Mouse (Mus musculus) kidney, embryonic 16.5 days (tissue): ENCODE measurements around the gene Usp20. TPM values are rescaled to one million over a fixed set of nuclear protein-coding genes. Genes with fewer than 3 reads are reported as not detected.

Experiments used
- ATAC-seq: fragments of 200-750 bp; cut with Nextera tagmentation; 2 replicates; pipeline ENCODE4 v1.8.0; 2017; ENCODE audit warnings: moderate TSS enrichment; ENCODE audit not compliant: low FRiP score, low TSS enrichment
- H3K27ac ChIP-seq: fragments of 300-500 bp; sonication (generic); 2 replicates; pipeline ENCODE4 v1.5.1; 2014; ENCODE audit warnings: low read length
- H3K27me3 ChIP-seq: fragments of 300-500 bp; sonication (generic); 2 replicates; pipeline ENCODE4 v1.6.1; 2014; ENCODE audit warnings: low read length, control low read depth, mixed read lengths; ENCODE audit not compliant: insufficient read depth
- H3K36me3 ChIP-seq: fragments of 300-500 bp; sonication (generic); 2 replicates; pipeline ENCODE4 v1.6.1; 2014; ENCODE audit warnings: low read length, control low read depth, mixed read lengths; ENCODE audit not compliant: insufficient read depth
- H3K4me1 ChIP-seq: fragments of 300-500 bp; sonication (generic); 2 replicates; pipeline ENCODE4 v1.6.1; 2014; ENCODE audit warnings: low read length, control low read depth, mixed read lengths; ENCODE audit not compliant: insufficient read depth
- H3K4me2 ChIP-seq: fragments of 300-500 bp; sonication (generic); replicated peaks from 2 replicates; pipeline ENCODE4 v1.6.1; 2014; ENCODE audit warnings: low read depth, low read length
- H3K4me3 ChIP-seq: fragments of 300-500 bp; sonication (generic); 2 replicates; pipeline ENCODE4 v1.5.1; 2014; ENCODE audit warnings: mild to moderate bottlenecking, low read length
- H3K9ac ChIP-seq: fragments of 300-500 bp; sonication (generic); replicated peaks from 2 replicates; pipeline ENCODE4 v1.6.1; 2014; ENCODE audit warnings: low read length
- H3K9me3 ChIP-seq: fragments of 300-500 bp; sonication (generic); 2 replicates; pipeline ENCODE4 v1.6.1; 2016; ENCODE audit warnings: low read length, control low read depth
- WGBS: fragments of 180-500 bp; shearing (Covaris S2); extraction: QIAGEN DNeasy Blood & Tissue Kit; methylation state at CpG from one replicate; pipeline ENCODE4 v1.1.7; 2014; 5-methylcytosine and 5-hydroxymethylcytosine counted together
- polyA plus RNA-seq: library from polyadenylated mRNA; unstranded; fragments of >200 nt; fragmentation: Nextera tagmentation; extraction: Ambion mirVana; gene quantifications from 2 replicates; pipeline ENCODE4 v1.2.1, GENCODE M21; 2015

Usp20 gene
- polyA plus RNA-seq, 1 experiment from 2014 or later, result 22.6 TPM

DNA sequence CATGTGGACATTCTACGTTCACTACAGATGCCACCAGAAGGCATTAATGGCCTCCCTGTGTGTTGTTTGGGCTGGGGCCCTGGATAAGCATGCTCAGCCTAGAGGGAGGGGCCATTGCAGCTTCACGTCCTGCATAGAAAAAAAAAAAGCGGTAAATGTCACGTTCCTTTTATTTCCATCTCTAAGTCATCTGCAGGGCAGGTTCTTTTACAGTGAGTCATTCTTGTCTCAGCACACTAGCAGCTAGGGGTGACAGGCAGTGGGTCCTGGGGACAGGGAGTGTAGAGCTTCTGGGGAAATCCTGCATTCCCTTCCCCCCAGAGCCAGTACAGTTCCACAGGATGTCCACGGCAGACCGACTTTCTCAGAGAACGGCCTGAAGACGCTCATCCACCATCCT, 44.6 kb downstream of the Usp20 start:
- no peak for ATAC-seq
- Histone ChIP-seq H3K4me3 (no peak overlapping the region), H3K27me3 (no peaks in the 10 kb centered on the region), H3K4me2 (no peak overlapping the region), H3K9ac (no peak overlapping the region), H3K27ac (peak overlapping the region; percentile 13; the same call in 1 of the 2 replicates), H3K9me3 (no peaks in the 10 kb centered on the region), H3K4me1 (peaks cover 9% of the 10 kb centered on the region), H3K36me3 (no peaks in the 10 kb centered on the region)
- 44% methylated on average over 8 of the region's 8 CpGs for WGBS

- Histone ChIP-seq H3K36me3 (peaks cover 26% of the 10 kb centered on the region), H3K9me3 (no peaks in the 10 kb centered on the region), H3K27ac (peak overlapping the region; percentile 26; the same call in 1 of the 2 replicates), H3K4me2 (no peak overlapping the region), H3K9ac (no peak overlapping the region), H3K27me3 (no peaks in the 10 kb centered on the region), H3K4me3 (no peak overlapping the region), H3K4me1 (no peaks in the 10 kb centered on the region)
- 87% methylated on average over 7 of the region's 7 CpGs for WGBS
- ATAC-seq, result 0 out of 2 replicates have a peak, but pooled peaks have one; percentile 28
Measured at GRCm38 (mm10) chr2:31031972-31032371, 49.9 kb downstream of the Usp20 start.

GRCm38 (mm10) chr2:31036811-31037210, 54.7 kb downstream of the Usp20 start:
- Histone ChIP-seq H3K9ac (no peak overlapping the region), H3K9me3 (no peaks in the 10 kb centered on the region), H3K4me2 (no peak overlapping the region), H3K27me3 (no peaks in the 10 kb centered on the region), H3K4me3 (no peak overlapping the region), H3K27ac (no peak overlapping the region), H3K4me1 (no peaks in the 10 kb centered on the region), H3K36me3 (peaks cover 41% of the 10 kb centered on the region)
- no peak for ATAC-seq
- 85% methylated on average over 6 of the region's 6 CpGs for WGBS

GRCm38 (mm10) chr2:31040043-31040442, 58.0 kb downstream of the Usp20 start:
- no peak overlapping the region for H3K27ac ChIP-seq
- 98% methylated on average over 3 of the region's 3 CpGs for WGBS
- H3K4me3 ChIP-seq, result no peak overlapping the region
- H3K4me2 ChIP-seq, result no peak overlapping the region
- no peaks in the 10 kb centered on the region for H3K9me3 ChIP-seq
- H3K4me1 ChIP-seq, result no peaks in the 10 kb centered on the region
- peaks cover 30% of the 10 kb centered on the region for H3K36me3 ChIP-seq
- no peak overlapping the region for H3K9ac ChIP-seq
- H3K27me3 ChIP-seq, result no peaks in the 10 kb centered on the region
- ATAC-seq, result no peak

DNA sequence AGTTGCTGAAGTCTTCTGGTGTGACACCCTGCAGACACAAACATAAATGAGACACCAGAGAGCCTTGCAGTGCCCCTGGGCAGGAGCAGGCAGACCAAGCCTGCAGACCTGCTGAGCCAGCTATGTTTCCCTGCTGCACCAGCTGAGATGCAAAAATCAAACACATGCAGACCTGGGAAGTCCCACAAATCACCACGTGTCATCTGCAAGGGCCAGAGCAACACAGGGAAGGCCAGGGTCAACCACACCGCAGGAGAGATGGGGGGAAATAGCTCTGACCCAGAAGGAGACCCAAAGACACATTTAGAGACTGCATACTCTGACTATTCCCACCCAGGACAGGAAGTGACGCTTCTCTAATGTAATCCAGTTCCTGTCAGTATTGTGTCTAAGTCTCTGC, 58.4 kb downstream of the Usp20 start:
- no peak overlapping the region for H3K9ac ChIP-seq
- peaks cover 27% of the 10 kb centered on the region for H3K36me3 ChIP-seq
- no peak overlapping the region for H3K27ac ChIP-seq
- no peaks in the 10 kb centered on the region for H3K9me3 ChIP-seq
- 75% methylated on average over 3 of the region's 3 CpGs for WGBS
- no peak overlapping the region for H3K4me2 ChIP-seq
- H3K27me3 ChIP-seq, result no peaks in the 10 kb centered on the region
- no peak overlapping the region for H3K4me3 ChIP-seq
- H3K4me1 ChIP-seq, result no peaks in the 10 kb centered on the region
- no peak for ATAC-seq

DNA sequence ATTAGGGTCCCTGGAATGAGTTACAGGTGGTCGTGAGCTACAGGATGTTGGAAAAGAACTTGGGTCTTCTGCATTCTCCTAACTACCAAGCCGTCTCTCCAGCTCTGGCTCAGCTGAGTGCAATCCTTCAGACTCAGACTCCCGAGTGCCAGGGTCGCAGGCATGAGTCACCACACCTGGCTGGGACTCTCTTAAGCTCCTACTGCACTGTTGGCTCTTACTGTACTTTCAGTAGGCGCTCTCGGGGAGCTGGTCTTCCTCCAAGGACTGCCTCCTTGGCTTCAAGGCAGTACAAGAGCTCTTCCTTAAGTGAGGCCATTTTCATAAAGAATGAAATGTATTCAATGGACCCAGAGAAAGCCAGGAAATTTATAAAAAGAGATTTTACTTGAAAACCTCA, 59.3 kb downstream of the Usp20 start:
- H3K27me3 ChIP-seq, result no peaks in the 10 kb centered on the region
- no peak overlapping the region for H3K27ac ChIP-seq
- no peaks in the 10 kb centered on the region for H3K4me1 ChIP-seq
- no peak for ATAC-seq
- peaks cover 26% of the 10 kb centered on the region for H3K36me3 ChIP-seq
- H3K4me3 ChIP-seq, result no peak overlapping the region
- H3K4me2 ChIP-seq, result no peak overlapping the region
- 76% methylated on average over 6 of the region's 6 CpGs for WGBS
- H3K9ac ChIP-seq, result no peak overlapping the region
- H3K9me3 ChIP-seq, result no peaks in the 10 kb centered on the region

- Histone ChIP-seq H3K27me3 (no peaks in the 10 kb centered on the region), H3K36me3 (peaks cover 19% of the 10 kb centered on the region), H3K27ac (no peak overlapping the region), H3K4me3 (no peak overlapping the region), H3K4me1 (no peaks in the 10 kb centered on the region), H3K9ac (no peak overlapping the region), H3K4me2 (no peak overlapping the region), H3K9me3 (no peaks in the 10 kb centered on the region)
- no peak for ATAC-seq
- 90% methylated on average over 6 of the region's 6 CpGs for WGBS
Measured at GRCm38 (mm10) chr2:31042881-31043280, 60.8 kb downstream of the Usp20 start.

DNA sequence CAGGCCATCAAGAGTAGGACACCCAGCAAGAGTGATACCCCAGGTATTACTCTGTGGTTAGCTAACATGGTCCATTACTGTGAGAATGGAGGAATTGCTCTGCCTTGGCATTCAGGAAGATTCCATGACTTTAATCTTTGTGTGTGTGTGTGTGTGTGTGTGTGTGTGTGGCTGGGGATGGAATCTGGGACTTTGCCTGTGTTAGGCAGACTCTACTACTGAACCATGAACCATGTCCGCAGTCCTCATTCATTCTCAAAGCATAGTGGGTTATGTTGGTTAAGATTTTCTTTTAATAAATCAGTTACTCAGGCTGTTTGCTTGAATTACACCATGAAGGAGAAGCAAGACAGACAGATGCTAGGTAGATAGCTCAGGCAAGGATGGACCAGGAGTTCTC, 61.8 kb downstream of the Usp20 start:
- no peak for ATAC-seq
- no peak overlapping the region for H3K4me3 ChIP-seq
- no peaks in the 10 kb centered on the region for H3K4me1 ChIP-seq
- no peaks in the 10 kb centered on the region for H3K27me3 ChIP-seq
- H3K27ac ChIP-seq, result no peak overlapping the region
- H3K4me2 ChIP-seq, result no peak overlapping the region
- 93% methylated on average over 1 of the region's 1 CpGs for WGBS
- H3K9me3 ChIP-seq, result no peaks in the 10 kb centered on the region
- H3K9ac ChIP-seq, result no peak overlapping the region
- peaks cover 19% of the 10 kb centered on the region for H3K36me3 ChIP-seq

- H3K27me3 ChIP-seq, result no peaks in the 10 kb centered on the region
- H3K4me3 ChIP-seq, result no peak overlapping the region
- no peak for ATAC-seq
- H3K36me3 ChIP-seq, result peaks cover 6% of the 10 kb centered on the region; the same call in 1 of the 2 replicates
- no peak overlapping the region for H3K9ac ChIP-seq
- no peaks in the 10 kb centered on the region for H3K4me1 ChIP-seq
- no peak overlapping the region for H3K27ac ChIP-seq
- WGBS, result 94% methylated on average over 6 of the region's 6 CpGs
- no peaks in the 10 kb centered on the region for H3K9me3 ChIP-seq
- no peak overlapping the region for H3K4me2 ChIP-seq
Measured at GRCm38 (mm10) chr2:31048037-31048436, 66.0 kb downstream of the Usp20 start.

DNA sequence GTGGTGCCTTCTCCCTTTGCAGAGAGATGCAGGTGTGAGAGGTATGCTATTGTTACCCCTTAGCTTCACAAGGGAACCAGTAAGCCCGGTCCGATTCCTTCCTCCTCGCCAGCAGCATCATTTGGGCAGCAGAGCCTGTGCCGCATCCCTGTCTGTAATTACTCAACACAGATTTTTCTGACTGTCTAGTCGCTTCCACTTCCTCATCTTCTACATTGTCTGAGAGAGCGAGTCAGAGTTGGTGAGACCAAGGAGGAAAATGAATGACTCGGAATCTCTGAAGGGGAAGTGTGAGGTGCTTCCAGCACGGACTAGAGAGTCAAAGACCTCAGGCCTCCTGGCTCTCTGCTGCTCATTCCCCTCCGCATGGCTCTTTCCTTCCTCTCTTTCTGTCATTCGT, 70.4 kb downstream of the Usp20 start:
- Histone ChIP-seq H3K9ac (no peak overlapping the region), H3K9me3 (peaks cover 5% of the 10 kb centered on the region), H3K27me3 (no peaks in the 10 kb centered on the region), H3K4me1 (no peaks in the 10 kb centered on the region), H3K4me2 (no peak overlapping the region), H3K27ac (no peak overlapping the region), H3K4me3 (no peak overlapping the region), H3K36me3 (peaks cover 32% of the 10 kb centered on the region)
- 89% methylated on average over 10 of the region's 10 CpGs for WGBS
- ATAC-seq, result no peak
